Mouse (Mus musculus) adrenal gland, postnatal 10 days (tissue): Measurements from ENCODE around the gene Vgf. TPM values are rescaled to one million over a fixed set of nuclear protein-coding genes. Genes with fewer than 3 reads are reported as not detected.

Experiments used
- DNase-seq: peaks from one replicate; pipeline ENCODE4 v3.0.0; 2021; ENCODE audit warnings: mixed read lengths
- microRNA-seq: library from miRNA; unstranded; fragments of <30 nt; microRNA quantifications from one replicate; pipeline ENCODE4 v1.2.0, GENCODE M21; 2021
- total RNA-seq, 2 experiments: library from RNA; stranded (reverse); gene quantifications; 2 replicates each; pipeline ENCODE4 v1.2.3; 2021

Gene Vgf
- total RNA-seq, 2 experiments from 2014 or later, result 9.9 to 13.7 TPM

DNA sequence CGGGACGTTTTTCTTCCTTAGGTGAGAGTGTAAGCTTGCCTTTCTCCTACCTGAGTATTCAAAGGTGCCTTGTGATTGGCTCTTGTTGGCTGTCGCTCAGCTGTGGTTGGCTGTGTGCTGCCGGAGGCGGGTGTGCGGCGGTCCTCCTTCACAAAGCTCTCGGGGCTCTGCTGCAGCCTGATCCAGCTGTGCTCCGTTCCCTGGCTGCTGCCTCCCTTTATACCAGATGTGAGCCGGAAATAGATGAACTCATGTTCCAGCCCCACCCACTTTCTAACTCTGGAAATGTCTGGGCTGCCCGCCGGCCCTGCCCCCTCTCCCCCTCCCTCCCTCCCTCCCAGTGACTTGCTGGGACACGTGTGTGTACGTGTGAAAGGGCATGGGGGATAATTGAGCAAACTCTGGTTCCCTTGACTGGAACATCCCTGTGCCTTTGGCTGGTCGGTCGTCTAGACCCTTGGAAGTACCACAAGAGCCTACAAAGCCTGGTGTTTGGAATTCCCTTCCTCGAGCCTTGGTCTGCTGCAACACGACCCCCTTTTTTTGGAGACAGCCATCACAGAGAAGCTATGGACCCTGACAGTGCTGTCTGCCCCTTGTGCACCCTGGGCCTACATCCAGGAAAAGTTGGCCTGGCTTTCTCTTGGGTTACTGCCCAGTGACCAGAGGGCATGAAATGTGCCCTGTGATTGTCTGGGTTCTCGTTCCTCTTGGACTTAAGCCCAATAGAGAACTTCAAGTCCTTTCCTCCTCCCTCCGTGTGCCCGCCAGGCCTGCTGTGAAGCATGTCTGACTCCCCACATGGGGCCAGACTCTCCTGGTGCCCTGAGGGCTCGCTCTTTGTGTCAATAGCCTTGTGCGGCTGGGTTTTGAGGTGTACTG lies 46.1 kb downstream of the Vgf start, which contains the start of gene Serpine1:
Gene Serpine1, minus strand, starts transcription at position 190 of the 882 bp plus-strand sequence.
- peak; percentile 84 for DNase-seq

DNA sequence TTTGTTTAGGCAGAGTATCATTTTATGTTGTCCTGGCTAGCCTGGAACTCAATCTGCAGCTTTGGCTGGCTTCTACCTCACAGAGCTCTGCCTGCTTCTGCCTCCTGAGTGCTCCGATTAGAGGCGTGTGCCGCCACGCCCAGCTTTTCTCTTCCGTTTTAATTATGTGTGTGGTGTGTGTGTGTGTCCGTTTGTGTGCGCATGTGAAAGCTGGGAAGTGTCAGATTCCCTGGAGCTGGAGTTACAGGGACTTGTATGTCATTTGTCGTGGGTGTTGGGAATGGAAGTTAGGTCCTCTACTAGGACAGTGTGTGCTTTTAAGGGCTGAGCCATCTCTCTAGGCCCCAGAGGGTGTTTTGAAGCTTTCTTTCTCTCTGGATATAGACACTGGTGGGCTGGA lies 46.9 kb downstream of the Vgf start:
- no peak for DNase-seq

DNA sequence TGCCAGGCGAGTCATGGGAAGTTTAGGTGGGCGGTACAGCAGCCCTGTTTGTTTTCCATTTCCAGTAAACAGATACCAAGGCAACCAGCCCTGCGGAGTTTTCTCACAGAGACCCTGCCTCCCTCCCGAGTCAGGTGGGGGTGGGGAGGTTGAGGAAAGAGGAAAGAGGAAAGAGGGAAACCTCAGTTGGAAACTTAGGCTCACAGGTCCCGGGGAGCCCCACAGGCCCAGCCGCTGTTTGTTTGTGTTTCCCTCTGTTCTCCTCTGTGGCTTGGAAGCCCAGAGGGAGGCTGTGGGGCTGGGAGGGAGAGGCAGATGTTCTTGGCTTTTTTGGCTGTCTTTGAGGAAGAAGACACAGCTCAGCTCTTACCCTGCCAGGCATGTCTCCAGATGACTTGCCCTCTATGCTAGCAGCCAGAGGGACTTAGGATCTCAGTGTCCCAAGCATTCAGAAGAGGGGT lies 48.0 kb downstream of the Vgf start:
- DNase-seq, result no peak

DNA sequence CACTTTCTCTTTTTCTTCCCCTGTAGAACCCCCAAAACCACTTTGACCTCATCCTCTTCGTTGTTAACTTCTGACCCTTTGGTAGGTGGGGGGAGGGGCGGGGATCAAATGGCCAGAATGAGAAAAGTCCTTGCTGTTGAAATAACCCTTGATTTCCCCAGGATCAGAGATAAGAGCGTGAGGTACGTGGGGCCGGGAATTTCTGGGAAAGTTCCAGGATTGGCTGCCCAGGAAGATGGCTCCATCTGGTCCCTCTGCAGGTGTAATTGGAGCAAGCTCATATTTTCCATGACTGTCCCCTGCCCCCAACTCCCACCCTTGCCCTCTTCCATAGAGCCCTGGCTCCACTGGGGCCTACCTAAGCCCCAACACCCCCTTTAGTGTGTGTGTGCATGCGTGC lies 49.5 kb downstream of the Vgf start:
- no peak for DNase-seq

DNA sequence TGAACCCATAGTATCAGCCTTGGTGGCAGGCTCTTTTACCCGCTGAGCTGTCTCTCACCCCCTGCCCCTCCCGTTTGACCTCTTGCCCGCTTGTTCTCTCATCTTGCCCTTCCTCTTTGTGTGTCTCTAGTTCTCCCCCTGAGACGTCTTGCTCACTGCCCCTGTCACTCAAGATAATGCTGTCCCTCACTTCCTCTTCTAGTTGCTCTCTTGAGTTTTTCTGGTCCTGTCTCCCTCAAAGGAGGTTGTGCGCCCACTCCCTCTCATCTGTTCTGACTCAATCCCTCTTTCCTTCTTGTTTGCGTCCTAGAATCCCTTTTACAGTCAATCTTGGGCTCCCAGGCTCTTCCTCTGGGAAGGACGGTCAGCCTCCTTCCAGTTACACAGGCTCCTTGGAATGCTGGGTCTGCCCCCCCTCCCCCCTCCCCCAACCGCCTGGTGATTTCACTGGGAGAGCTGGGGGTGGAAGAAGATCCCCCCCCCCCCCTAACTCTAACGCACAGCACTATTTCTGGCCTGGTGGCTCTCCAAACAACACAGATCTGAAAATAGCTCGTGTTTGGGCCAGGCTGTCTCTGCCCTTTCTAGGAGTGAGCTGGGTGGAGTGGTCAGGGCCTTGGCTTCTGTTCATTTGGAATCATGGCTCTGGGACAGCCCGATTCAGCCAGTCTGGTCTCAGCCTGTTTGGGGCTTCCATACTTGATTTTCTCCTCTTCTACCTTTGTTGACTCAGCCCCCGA lies 50.2 kb downstream of the Vgf start:
- DNase-seq, result peak; percentile 24

DNA sequence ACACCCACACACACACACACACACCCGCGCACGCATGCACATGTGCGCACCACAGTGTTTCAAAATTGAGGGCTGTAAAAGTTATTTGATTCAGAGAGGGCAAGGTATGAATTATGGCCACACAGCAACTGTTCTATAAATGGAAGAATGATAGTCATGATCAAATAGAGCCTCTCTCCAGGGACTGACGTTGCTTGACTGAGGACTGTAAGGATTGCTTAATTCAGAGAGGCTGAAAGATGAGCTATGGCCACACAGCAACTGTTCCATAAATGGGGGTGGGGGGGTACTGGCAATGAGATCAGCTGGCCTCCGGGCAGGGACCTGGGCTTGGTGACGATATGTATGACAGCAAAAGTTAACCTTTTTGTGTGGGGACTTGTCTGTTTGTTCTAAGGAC lies 51.0 kb downstream of the Vgf start:
- no peak for DNase-seq

DNA sequence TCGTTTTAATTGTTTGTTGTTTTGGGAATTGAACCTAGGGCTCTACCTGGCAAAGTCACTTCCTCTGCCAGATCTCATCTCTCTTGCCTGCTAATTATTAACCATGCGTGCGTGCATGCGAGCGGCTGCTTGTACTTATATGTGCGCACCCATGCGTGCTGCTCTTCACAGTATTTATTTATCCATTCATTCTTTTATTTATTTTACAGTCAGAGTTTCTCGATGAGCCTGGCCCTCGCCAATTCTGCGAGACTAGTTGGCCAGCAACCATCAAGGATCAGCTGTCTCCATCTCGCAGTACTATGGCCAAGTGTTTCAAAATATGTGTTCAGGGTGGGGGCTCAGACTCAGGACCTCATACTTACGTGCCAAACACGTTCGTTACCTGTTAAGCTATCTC lies 51.8 kb downstream of the Vgf start:
- DNase-seq, result no peak

DNA sequence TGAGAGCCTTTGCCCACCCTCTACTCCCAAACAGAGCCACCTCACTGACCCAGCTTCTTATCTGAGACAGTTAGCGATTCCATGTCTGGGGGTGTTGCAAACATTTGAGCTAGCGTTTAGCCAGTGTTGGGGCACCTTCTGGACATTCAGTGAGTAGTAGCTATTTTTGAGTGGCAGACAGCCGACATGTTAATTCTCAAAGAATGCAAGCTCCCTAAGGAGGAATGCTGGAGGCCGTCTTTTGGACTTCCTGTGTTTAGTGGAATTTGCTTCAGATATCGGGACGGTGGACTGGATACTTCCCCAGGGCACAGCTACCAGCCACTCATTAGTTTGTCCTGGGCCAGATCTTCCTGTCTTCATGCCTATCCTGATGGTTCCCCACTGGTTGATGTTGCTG lies 52.4 kb downstream of the Vgf start:
- DNase-seq, result no peak

DNA sequence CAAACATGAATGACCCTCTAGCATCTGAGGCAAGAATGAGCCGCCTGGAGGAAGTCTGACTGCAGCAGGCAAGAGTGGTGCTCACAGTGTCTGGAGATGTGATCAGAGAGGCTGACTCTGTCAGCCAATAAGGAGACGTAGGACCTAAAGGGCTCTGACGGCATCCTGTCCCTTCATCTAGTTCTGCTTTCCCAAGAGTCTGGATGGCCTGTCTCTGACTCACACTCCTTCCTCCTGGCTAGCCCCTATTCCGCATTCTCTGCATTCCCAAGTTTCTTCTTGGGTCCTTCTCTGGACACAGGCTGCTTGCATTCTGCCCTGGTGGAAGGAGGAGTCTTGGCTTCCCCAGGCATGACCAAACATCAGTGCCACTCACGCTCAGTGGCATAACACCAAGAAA lies 53.7 kb downstream of the Vgf start:
- no peak for DNase-seq

Small RNAs within 50 kb of the gene (microRNA-seq; reads per million reads assigned to microRNA genes)
- 59.6 reads per million, percentile 38 among the genes with 10 or more reads in this experiment for gene Mir702

Other genes starting within 250 kb of the Vgf start
- gene Col26a1, start 143.2 kb upstream of the Vgf start, total RNA-seq, result 1 to 10 TPM; 6.7 to 8.3 TPM
- 10 to 100 TPM; 24.5 to 27.5 TPM for gene Ift22, start 118.2 kb upstream of the Vgf start, total RNA-seq
- gene Fis1, start 73.1 kb upstream of the Vgf start, total RNA-seq, result 100 to 1,000 TPM; 164 to 186 TPM
- gene Cldn15, start 59.8 kb upstream of the Vgf start, total RNA-seq, result 10 to 100 TPM; 10.7 to 13.6 TPM
- gene Plod3, start 39.4 kb upstream of the Vgf start, total RNA-seq, result 10 to 100 TPM; 43.5 to 49.6 TPM
- gene Znhit1, start 38.4 kb upstream of the Vgf start, total RNA-seq, result 10 to 100 TPM; 60.1 to 61.0 TPM
- 100 to 1,000 TPM; 105 to 106 TPM for gene Ap1s1, start 19.7 kb downstream of the Vgf start, total RNA-seq
- 1 to 10 TPM; 1.4 to 4.6 TPM for gene Serpine1, start 45.9 kb downstream of the Vgf start, total RNA-seq
- gene Trim56, start 89.8 kb downstream of the Vgf start, total RNA-seq, result 10 to 100 TPM; 26.5 to 32.5 TPM
- not detected for gene Muc3, start 122.9 kb downstream of the Vgf start, total RNA-seq
- gene Muc3a, start 186.0 kb downstream of the Vgf start, total RNA-seq, result under 1 TPM; 0.24 to 0.51 TPM